Mouse (Mus musculus) activated CD4-positive, CD25-positive, alpha-beta regulatory T cell, adult 4 months (primary cell): ENCODE measurements around the gene Neb. TPM values are rescaled to one million over a fixed set of nuclear protein-coding genes. Genes with fewer than 3 reads are reported as not detected.
"Not testable (repeated sequence)": the region's sequence is repeated elsewhere in the genome, so short reads cannot be mapped to it uniquely, and the experiment has no call there.

Experiments
- ATAC-seq: one replicate; pipeline ENCODE4 v1.8.0; 2017
- polyA plus RNA-seq, 2 experiments: library from polyadenylated mRNA; unstranded; fragments of 100-300 nt; shearing (Covaris generic); gene quantifications; one replicate each; pipeline ENCODE4 v1.2.1; 2017

The Neb gene
- polyA plus RNA-seq, 2 experiments from 2014 or later: 24.7 to 38.1 TPM

- no peak for ATAC-seq
Measured at GRCm38 (mm10) chr2:52174951-52175350, 203.3 kb downstream of the Neb start.

- no peak for ATAC-seq
Measured at GRCm38 (mm10) chr2:52169243-52170005, 208.8 kb downstream of the Neb start.

GRCm38 (mm10) chr2:52153064-52153463 is 225.2 kb downstream of the Neb start:
- no peak for ATAC-seq

GRCm38 (mm10) chr2:52133351-52133750 is 244.9 kb downstream of the Neb start:
- no peak for ATAC-seq

GRCm38 (mm10) chr2:52131370-52131769 is 246.9 kb downstream of the Neb start:
- ATAC-seq: not testable (repeated sequence)

DNA sequence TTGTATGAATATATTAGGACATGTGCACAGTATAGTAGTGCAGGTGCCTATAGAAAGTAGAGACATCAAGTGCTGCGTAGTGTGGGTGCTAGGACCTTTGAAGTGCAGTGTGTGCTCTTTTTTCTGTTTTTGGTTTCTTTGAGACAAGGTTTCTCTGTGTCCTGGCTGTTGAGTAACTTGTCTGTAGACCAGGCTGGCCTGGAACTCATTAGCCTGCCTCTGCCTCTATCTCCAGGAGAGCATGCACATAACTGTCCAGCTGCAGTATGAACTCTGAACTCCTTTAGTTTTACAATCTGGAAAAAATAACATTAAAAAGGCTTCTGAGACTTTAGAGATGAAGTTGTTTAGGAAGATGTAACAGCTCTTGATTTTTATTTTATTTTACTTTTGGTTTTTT is 264.2 kb downstream of the Neb start:
- ATAC-seq: no peak

Other genes with a start within 250 kb of the Neb start
- gene Arl5a, start 46.4 kb upstream of the Neb start, polyA plus RNA-seq: 10 to 100 TPM; 23.6 to 34.3 TPM